Mouse (Mus musculus): ENCODE measurements around the gene Drc1.

Drc1 gene

GRCm38 (mm10) chr5:30285944-30286799, 5.0 kb downstream of the Drc1 start:
- no peak for DNase-seq (ENCODE audit: low read depth, low spot score)

GRCm38 (mm10) chr5:30287106-30287882, 6.1 kb downstream of the Drc1 start:
- DNase-seq (ENCODE audit: low read depth, low spot score), result no peak

- DNase-seq (ENCODE audit: low read depth, low spot score), result no peak
Observed at GRCm38 (mm10) chr5:30340815-30341214, 59.6 kb downstream of the Drc1 start.

- no peak for DNase-seq (ENCODE audit: low read depth, low spot score)
Observed at GRCm38 (mm10) chr5:30341601-30342365, 60.6 kb downstream of the Drc1 start.

GRCm38 (mm10) chr5:30342601-30343015, 61.4 kb downstream of the Drc1 start:
- no peak for DNase-seq (ENCODE audit: low read depth, low spot score)

- DNase-seq (ENCODE audit: low read depth, low spot score), result peak; percentile 67
Observed at GRCm38 (mm10) chr5:30343107-30343506, 61.9 kb downstream of the Drc1 start.

GRCm38 (mm10) chr5:30343886-30344285, 62.7 kb downstream of the Drc1 start:
- DNase-seq (ENCODE audit: low read depth, low spot score), result no peak

GRCm38 (mm10) chr5:30353605-30354004, 72.4 kb downstream of the Drc1 start:
- peak; percentile 11 for DNase-seq (ENCODE audit: low read depth, low spot score)

- DNase-seq (ENCODE audit: low read depth, low spot score), result no peak
Observed at GRCm38 (mm10) chr5:30355114-30355513, 73.9 kb downstream of the Drc1 start.

GRCm38 (mm10) chr5:30355559-30356159, 74.5 kb downstream of the Drc1 start:
- no peak for DNase-seq (ENCODE audit: low read depth, low spot score)

GRCm38 (mm10) chr5:30356647-30357046, 75.5 kb downstream of the Drc1 start:
- DNase-seq (ENCODE audit: low read depth, low spot score), result no peak

GRCm38 (mm10) chr5:30358436-30359099, 77.4 kb downstream of the Drc1 start:
- no peak for DNase-seq (ENCODE audit: low read depth, low spot score)

GRCm38 (mm10) chr5:30367405-30367804, 86.2 kb downstream of the Drc1 start:
- no peak for DNase-seq (ENCODE audit: low read depth, low spot score)

GRCm38 (mm10) chr5:30369426-30369825, 88.2 kb downstream of the Drc1 start:
- no peak for DNase-seq (ENCODE audit: low read depth, low spot score)

- no peak for DNase-seq (ENCODE audit: low read depth, low spot score)
Observed at GRCm38 (mm10) chr5:30382876-30383275, 101.7 kb downstream of the Drc1 start.

GRCm38 (mm10) chr5:30387726-30388125, 106.5 kb downstream of the Drc1 start:
- DNase-seq (ENCODE audit: low read depth, low spot score), result no peak

- DNase-seq (ENCODE audit: low read depth, low spot score), result no peak
Observed at GRCm38 (mm10) chr5:30389836-30390235, 108.6 kb downstream of the Drc1 start.

- DNase-seq (ENCODE audit: low read depth, low spot score), result no peak
Observed at GRCm38 (mm10) chr5:30391473-30391872, 110.3 kb downstream of the Drc1 start.

GRCm38 (mm10) chr5:30400521-30400920, 119.3 kb downstream of the Drc1 start:
- no peak for DNase-seq (ENCODE audit: low read depth, low spot score)

- DNase-seq (ENCODE audit: low read depth, low spot score), result no peak
Observed at GRCm38 (mm10) chr5:30401165-30401564, 120.0 kb downstream of the Drc1 start.

- DNase-seq (ENCODE audit: low read depth, low spot score), result no peak
Observed at GRCm38 (mm10) chr5:30406876-30407275, 125.7 kb downstream of the Drc1 start.
